Mouse (Mus musculus) layer of hippocampus, adult 11-12 months (tissue): Measurements from ENCODE around the gene Fgfr1op.
"Not testable (repeated sequence)": the region's sequence is repeated elsewhere in the genome, so short reads cannot be mapped to it uniquely, and the experiment has no call there.

Experiments
- DNase-seq: peaks from one replicate; pipeline ENCODE4 v3.0.0; 2022; ENCODE audit warnings: low spot score

The Fgfr1op gene

DNA sequence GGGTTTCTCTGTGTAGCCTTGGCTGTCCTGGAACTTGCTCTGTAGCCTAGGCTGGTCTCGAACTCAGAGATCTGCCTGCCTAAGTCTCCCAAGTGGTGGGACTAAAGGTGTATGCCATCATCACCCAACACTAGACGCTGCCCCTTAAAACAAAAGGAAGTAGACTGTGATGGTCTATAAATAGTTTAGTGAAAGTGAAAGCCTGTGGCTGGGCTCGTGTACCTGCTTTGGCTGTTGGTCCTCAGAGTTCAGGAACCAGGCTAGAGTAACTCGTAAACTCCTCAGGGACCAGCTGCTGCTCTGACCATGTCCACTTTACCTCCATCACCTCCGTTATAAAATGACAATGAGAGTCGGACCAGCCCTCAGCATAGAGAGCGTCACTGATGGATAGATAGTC is 5.0 kb downstream of the Fgfr1op start:
- no peak for DNase-seq

DNA sequence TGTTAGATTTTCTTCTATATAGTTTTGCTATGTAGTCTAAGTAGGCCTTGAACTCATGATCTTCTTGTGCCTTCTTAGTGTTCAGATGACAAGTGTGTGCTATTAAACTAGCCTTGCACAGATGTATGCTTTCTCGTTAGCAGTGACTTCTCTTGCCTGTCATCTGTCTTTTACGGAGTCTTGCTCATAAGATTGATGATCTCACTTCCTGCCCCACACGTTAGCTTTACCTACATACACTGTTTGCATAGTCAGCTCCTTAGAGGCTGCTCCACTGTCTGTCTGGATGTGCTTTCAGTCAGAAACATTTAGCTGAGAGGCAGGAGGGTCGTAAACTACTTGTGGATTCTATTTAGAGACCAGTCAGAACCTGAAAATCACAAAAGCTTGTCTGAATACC is 5.8 kb downstream of the Fgfr1op start:
- no peak for DNase-seq

DNA sequence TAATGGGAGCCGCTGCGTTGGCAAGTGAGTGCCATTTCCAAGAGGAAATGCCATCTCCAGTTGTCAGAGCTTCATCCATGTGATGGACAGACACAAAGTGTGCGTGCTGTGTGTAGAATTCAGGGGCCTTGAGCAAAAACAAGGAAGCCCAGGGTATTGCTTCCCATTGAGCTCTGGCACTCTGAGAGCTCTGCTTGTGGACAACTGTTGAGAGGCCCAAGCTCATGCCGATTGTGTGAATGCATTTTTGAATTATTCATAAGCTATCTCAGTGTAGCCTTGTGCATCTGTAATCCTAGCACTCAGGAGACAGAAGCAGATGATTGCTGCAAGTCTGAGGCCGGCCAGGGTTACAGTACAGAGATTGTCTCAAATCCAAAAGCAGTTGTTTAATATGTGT is 11.8 kb downstream of the Fgfr1op start:
- no peak for DNase-seq

DNA sequence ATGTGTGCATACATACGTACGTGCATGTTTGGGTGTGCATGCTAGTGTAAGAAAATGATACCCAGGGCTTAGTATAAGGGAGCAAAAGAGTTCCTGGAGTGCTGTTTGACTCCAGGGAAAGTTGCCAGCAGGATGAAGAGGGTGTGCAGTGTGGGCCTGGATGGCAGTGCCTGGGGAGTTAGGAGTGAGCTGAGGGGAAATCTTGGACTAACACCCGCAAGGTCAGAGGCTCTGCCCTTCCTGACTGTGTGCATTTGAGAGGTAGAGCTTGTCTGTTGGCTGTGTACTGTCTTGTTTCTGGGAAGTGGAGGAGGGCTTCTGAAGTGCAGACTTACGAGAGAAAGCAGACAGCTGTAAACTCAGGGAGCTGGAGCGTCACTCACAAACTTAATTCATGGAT is 18.5 kb downstream of the Fgfr1op start:
- DNase-seq = no peak

DNA sequence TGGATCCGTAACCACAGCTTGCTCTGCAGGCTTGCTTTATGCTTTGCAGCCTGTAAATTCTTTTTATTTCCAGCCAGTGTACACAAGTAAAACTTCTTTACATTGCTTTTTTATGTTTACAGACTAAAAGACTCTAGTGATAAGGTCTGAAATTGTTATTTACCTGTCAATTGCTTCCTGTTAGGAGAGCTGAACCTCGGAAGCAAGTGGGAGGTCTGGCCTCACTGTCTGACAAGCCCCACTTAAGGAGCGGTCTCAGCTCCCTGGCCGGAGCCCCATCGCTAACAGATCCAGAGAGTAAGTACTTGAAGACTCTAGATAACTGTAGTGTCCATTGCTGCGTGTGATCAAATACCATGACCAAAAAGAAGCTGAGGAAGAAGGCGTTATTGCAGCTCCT is 18.9 kb downstream of the Fgfr1op start:
- DNase-seq = no peak

DNA sequence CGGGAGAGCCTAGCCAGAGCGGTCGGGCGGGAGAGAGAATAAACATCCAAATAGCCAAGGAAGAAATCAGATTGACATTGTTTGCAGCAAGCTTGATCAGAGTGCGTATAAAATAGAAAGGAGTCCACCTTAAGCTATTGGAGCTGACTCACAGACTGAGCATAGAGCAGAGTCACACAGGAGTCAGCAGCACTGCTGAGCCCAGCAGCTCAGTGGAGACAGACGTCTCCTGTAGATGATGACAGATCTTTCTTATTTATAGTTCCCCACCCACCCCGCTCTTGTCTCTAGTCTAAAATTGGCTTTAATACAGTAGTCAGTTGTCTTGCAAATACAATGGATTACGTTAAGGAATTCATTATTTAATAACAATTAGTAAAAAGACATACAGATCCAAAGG is 28.4 kb downstream of the Fgfr1op start:
- no peak for DNase-seq

DNA sequence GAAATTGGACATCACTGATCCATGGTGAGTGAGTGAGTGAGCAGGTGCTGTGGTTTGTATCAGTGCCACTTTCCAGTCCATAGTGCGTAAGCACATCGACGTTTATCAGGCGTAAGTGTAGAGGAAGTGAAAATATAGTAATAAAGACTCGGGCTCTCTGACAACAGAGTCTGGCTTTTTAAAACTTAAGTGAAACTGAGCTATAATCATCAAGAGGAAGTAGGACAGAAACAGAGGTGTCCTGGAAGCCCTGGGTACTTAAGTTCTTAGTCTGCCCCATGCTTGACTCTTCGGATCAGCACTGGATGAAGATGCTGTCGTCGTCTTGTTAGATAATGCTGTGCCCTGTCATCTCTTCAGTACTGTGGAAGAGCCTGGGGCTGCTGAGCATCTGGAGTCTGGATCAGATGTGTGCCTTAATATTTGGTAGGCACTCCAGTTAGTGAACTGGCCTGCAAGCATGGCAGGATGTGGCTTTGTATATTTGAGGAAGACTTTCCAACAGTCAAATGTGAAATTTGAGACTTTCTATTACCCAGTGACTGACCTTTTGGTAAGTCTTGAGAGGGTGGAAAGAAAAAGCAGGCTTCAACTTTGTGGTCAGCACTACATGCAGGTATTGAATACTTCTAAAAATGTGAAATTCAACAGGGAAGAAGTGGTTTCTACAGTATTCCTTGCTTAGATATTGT is 30.5 kb downstream of the Fgfr1op start:
- DNase-seq = no peak

DNA sequence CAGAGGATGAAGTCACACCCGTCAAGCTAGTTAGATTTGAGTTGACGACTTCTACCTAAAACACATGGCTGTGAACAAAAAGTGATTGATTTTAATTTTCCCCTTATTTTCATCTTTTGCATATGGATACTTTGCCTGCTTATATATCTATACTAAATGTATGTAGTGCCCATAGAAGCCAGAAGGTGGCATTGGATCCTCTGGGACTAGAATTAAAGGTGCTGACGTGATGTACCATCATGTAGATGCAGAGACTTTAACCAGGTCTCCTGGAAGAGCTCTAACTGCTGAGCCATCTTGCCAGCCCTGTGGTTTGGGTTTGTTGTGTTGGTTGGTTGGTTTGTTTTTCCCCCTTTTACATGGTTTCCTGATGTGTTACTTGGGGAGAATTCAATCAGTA is 32.4 kb downstream of the Fgfr1op start:
- no peak for DNase-seq

DNA sequence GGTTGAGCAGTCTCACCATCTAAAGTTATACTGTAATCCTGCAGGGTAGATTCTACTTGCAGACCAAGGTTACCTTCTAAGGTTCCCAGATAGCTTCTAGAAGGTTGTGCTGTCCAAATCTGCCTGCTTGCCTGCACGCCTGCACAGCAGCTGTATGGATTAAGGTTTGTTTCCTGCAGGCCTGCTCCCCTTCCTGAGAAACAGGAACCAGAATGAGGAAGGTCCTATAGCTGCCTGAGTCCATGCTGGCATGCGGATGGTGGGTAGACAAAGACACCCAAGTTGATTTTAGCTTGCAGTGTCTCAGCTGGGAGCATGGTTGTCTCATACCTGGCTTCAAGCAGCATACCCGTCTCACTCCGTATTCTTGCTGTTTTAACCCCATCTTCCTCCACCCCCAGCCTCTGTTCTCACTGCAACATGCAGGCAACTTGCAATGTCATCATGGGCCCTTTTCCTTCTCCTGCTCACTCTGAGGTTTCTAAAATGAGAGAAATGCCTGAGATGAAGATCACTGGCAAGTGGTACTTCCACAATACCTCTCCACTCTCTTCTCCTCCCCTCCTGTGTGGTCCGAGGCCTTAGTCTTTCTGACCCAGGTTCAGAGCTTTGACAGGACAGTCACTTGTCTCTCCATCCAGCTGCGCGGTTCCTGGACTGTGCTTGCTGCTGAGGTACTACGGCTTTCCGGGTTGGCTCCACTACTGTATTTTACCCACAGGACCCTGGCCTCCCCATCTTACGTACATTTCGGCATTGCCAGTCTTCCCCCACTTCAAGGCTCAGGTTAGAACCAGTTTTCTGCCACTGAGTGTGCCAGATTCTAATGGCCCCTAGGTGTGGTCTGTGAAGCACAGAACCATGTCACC is 34.0 kb downstream of the Fgfr1op start:
- DNase-seq = no peak

DNA sequence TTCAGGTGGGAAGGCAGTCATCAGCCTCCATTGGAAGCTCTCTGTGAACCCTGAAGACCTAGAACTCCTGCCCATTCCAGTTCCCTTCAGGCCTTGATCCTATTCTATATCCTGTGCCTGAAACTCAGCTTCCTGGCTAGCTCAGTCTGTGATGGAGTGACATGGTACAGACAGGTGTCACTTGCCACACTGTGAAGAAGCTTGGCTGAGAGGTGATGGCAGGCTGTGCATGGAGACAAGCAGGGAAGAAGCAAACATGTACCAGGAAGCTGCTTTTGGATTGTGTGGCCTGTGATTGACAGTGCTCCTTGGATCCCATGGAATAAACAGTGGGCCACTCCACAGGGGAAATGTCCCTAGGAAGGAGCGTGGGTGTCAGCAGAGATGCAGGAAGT is 34.6 kb downstream of the Fgfr1op start:
- DNase-seq = no peak

DNA sequence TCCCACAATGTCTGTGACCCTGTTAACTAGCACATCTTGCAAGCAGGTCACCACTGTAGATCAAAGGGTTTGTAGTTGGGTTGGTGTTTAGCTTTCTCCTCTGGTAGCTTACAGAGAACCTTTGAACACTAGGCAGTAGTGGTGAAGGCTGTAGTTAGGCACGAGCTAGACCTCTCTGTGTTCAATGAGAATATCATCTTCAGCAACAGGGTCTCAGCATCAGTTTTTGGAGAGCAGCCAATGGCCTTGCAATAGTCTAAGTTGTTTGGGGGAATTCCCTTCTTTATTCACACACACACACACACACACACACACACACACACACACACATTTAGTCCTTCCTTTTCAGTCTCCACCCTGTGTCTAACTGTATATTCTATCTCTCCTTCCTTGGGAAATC is 38.2 kb downstream of the Fgfr1op start:
- DNase-seq = no peak

DNA sequence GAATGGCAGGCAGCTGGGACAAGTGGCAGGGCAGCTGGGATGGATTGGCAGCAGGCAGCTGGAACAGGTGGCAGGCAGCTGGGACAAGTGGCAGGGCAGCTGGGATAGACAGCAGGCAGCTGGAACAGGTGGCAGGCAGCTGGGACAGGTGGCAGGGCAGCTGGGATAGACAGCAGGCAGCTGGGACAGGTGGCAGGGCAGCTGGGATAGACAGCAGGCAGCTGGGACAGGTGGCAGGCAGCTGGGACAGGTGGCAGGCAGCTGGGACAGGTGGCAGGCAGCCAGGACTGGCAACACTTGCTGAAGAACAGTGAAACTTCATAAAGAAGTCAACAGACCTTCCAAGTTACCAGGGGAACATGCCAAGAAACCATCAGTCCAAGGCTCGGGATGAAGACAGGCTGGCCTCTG is 39.9 kb downstream of the Fgfr1op start:
- not testable (repeated sequence) for DNase-seq

DNA sequence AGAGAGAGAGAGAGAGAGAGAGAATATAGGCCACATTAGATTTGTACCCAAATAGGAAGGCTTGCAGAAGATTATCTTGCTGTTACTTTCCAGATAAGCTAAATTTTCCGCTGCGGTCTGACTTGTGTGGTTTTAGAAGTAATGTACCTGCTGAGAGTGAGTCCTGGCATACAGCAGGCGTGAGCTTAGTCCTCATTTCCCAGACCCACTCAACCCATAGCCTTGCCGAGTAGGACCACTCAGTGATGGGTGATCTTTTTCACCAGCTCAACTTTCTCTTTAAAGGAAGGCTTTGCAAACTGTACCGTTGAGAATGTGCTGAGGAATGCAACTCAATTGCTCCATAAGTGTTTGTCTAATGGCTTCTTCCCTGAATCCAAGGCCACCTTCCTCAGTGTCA is 41.4 kb downstream of the Fgfr1op start:
- no peak for DNase-seq

DNA sequence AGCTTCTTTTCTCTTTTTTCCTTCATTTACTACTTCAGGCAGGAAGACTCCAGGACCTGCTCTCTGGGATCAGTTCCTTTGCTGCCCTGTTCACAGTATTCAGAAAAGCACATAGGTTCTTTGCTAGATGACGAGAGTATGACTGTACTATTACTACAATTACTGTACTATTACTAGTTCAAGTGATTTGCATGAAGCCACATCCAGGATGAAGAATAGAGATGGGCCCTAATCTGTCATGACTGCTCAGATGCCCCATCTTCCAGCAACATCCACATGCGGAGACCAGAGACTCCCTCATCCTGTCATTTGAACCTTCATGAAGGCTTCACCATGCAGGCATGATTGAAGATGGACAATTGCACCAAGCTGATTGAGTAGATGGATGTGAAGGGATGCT is 44.4 kb downstream of the Fgfr1op start:
- no peak for DNase-seq

DNA sequence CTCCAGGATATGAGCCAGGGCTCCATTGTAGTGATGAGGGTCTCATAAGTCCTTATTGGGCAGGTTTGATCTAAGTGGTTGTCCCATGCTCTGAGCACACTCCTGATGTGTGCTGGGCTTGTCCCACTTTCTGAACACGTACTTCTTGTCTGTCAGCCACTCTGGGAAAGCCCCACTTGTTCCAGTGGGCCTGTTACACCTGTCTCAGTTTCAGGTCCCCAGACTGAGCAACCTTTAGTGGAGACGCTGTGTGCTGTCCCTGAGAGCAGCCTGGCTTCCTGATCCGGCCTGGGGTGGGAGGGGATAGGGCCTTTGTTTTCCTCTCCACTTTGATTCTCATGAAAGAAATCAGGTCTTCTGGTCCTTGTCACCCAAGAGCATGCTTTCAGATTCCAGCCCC is 44.9 kb downstream of the Fgfr1op start:
- no peak for DNase-seq

DNA sequence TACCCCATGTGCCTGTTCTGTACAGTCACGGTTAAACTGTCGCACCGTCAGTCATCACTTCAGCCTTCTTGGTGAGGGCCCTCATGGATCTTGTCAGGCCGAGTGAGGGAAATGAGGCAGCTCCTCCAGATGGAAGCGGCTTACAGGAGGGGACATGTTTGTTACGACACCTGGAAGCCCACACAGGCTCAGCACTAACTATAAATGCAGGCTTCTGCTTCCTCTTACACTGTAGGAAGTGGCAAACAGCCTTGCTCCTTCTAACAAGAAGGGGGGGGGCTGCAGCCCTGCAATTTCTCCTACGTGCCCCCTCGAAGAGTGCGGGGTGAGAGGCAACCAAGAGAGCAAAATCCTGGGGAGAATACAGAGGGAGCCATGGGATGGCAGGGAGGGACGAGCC is 45.4 kb downstream of the Fgfr1op start:
- no peak for DNase-seq

DNA sequence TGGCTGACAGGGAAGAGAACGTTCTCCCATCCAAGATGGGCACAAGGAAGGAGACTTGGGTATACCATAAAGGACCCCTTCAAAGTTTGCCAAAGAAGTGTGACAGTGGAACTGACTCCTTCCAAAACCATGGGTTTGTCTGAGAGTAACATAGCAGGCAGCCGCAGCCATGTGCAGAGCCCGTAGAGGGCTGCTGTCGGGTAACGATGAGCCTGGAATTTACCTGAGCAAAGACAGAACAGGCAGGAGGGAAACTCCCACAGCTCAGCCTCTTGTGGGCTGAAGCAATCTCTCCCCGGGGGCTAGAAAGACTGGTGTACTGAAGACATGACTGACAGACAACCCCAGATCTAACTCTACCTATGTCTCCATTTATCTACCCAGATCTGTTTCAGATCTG is 46.1 kb downstream of the Fgfr1op start:
- no peak for DNase-seq

DNA sequence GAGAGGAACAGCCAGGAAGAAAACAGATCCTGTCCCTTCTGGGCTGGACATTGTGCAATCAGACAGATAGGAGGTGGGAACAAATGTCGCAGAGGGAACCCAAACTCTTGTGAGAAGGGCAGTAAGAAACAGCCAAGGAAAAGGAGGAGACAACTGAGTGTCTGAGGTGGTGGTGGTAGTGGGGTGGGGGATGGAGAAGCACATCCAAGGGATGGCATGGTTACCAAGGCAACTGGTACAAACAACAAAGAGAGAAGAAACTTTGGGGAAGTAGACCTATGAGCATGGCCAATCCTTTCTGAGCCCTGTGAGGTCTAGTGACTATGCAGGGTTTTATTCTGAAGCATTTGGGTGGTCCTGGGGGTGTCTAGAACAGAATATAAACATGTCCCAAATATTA is 49.1 kb downstream of the Fgfr1op start:
- DNase-seq = no peak

DNA sequence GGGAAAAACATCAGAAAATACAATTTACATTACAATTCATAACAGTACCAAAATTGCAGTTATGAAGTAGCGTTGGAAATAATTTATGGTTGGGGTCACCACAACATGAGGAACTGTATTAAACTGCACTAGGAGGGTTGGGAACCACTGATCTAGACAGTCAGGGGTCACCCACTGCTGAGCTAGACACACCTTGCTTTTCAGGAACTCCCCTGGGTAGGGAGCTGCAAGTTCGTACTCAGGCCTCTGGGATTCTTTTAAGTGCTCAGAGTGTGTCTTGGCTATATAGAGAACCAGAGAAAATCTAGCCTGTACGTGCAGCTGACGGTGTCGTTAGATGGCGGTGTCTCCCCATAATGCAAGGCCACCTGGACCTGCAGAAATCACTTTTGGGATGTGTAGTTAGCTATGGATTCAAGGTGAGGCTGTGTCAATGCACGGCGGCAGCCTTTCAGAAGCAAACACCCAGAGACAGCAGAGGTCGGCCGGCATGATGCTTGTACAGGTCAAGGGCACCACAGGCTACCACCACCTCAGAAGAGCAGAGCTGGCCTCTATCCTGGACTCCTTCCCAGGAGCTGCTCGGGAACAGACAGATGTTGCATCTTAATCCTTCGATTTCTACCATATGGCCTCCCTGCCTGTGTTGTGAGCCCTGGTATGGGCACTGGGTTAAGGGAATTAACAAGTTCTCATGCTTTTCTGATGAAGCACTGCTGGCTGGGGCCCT is 49.9 kb downstream of the Fgfr1op start:
- no peak for DNase-seq

DNA sequence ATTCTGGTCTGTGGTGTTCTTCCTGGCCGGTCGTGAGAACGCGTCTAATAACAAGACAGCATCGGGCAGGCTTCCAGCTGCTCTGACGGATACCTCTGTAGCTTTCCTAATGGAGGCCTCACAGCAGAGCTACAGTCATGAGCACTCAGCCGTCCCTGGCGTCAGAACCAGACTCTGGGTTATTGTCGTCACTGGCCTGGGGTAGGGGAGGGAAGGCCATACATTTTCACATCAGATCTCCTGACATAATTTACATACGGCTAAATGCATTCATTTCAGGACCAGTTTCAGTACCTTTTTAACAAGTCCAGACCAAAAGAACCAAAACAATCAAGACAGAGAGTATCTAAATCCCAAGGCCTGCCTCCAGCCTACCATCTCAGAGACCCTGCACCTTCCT is 57.9 kb downstream of the Fgfr1op start:
- no peak for DNase-seq

DNA sequence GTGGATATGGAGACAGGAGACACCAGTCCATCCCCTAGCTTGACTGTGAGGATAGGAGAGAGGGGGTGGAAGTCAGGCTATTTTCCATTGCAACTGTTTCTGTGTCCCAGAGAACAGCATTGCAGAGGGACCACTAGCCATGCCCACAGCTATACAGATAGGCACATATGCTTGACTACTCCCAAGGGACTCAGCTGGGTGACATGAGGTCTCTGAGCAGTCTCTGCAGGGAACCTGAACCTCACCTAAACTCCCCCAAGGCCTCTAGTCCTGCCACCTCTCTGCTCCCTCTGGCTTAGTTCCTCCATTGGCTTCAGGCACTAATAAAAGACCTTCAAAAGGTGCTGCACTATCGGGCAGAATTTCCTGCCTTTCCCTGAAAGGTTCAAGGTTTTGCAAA is 58.8 kb downstream of the Fgfr1op start:
- DNase-seq = no peak

DNA sequence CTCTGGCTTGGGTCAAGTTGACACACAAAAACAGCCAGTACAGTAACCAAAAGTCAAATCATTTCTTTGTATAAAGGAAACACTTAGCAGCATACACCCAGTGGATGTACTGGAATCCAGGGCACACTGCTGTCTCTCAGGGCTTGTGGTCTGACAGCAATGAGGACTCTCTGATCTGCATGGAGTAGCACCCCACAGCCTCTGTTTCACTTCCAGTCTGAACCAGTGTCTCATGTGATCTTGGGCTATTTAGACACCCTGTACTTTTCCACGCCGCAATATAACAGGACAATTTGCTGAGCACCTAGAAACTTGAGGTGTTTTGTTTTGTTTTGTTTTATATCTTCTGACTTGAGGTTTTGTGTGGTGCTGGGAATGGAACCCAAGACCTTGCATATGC is 59.9 kb downstream of the Fgfr1op start:
- DNase-seq = no peak

DNA sequence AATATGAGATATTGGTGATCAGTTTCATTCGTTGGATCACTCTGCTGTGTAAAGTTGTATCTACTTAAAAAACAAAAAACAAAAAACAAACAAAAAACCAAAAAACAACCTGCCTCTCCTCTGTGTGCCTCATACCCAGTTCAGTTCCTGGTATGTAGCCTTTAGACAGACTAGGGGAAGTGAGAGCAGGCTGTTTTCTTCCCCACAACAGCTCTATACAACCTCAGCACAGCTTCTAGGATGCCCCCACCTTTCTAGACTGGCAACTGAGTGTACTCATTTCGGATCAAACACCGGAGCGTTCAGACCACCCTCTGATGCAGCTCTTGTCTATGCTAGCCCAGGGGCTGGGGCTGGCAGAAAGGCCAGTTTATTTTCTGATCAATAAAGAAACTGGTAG is 60.4 kb downstream of the Fgfr1op start:
- DNase-seq = no peak
